Mouse (Mus musculus) testis, adult 2 months (tissue): ENCODE measurements at regions not wholly inside any gene's neighbourhood (a gene's known extent, or its start where the extent isn't known, plus 50 kb on each side); places are given as distances from the start of the nearest gene placed in this dataset.

Source experiments
- H3K27ac ChIP-seq: fragments of 200-500 bp; 2 replicates; pipeline ENCODE4 v1.5.1; 2012; ENCODE audit warnings: low read depth, low read length; ENCODE audit not compliant: control insufficient read depth, insufficient read depth
- H3K27me3 ChIP-seq: fragments of 200-500 bp; 2 replicates; pipeline ENCODE4 v1.6.1; 2012; ENCODE audit warnings: mild to moderate bottlenecking, low read length, moderate library complexity; ENCODE audit not compliant: control insufficient read depth, insufficient read depth
- H3K36me3 ChIP-seq: fragments of 200-500 bp; 2 replicates; pipeline ENCODE4 v1.6.1; 2012; ENCODE audit warnings: mild to moderate bottlenecking, low read length; ENCODE audit not compliant: control insufficient read depth, insufficient read depth
- H3K4me1 ChIP-seq: fragments of 200-500 bp; 2 replicates; pipeline ENCODE4 v1.6.1; 2012; ENCODE audit warnings: low read length; ENCODE audit not compliant: control insufficient read depth, insufficient read depth
- H3K4me3 ChIP-seq: fragments of 200-500 bp; 2 replicates; pipeline ENCODE4 v1.5.1; 2012; ENCODE audit warnings: low read depth, mild to moderate bottlenecking, low read length, moderate library complexity, mixed read lengths; ENCODE audit not compliant: control insufficient read depth
- CTCF ChIP-seq: fragments of 200-500 bp; IDR thresholded peaks from 2 replicates; pipeline ENCODE4 v1.5.1; 2012; ENCODE audit warnings: low read depth, mild to moderate bottlenecking, inconsistent platforms, low read length, moderate library complexity; ENCODE audit not compliant: control insufficient read depth, insufficient read depth, insufficient replicate concordance
- POLR2A ChIP-seq: fragments of 200-500 bp; IDR thresholded peaks from 2 replicates; pipeline ENCODE4 v1.6.1; 2012; ENCODE audit warnings: low read depth, mild to moderate bottlenecking, inconsistent platforms, low read length, moderate library complexity; ENCODE audit not compliant: control insufficient read depth

GRCm38 (mm10) chr12:29049105-29049511, 297.5 kb downstream of the Eipr1 start:
- Histone ChIP-seq H3K4me1 (no peaks in the 10 kb centered on the region), H3K4me3 (no peak overlapping the region), H3K27me3 (no peaks in the 10 kb centered on the region), H3K27ac (no peak overlapping the region), H3K36me3 (no peaks in the 10 kb centered on the region)
- TF ChIP-seq POLR2A (no peak), CTCF (no peak)

GRCm38 (mm10) chr12:29049801-29050200, 298.2 kb downstream of the Eipr1 start:
- TF ChIP-seq POLR2A, result no peak
- no peak for TF ChIP-seq CTCF
- no peaks in the 10 kb centered on the region for H3K27me3 ChIP-seq
- H3K4me1 ChIP-seq, result no peaks in the 10 kb centered on the region
- no peak overlapping the region for H3K27ac ChIP-seq
- no peaks in the 10 kb centered on the region for H3K36me3 ChIP-seq
- no peak overlapping the region for H3K4me3 ChIP-seq

GRCm38 (mm10) chr12:29050516-29051251, 299.1 kb downstream of the Eipr1 start:
- H3K27ac ChIP-seq, result no peak overlapping the region
- H3K4me3 ChIP-seq, result no peak overlapping the region
- TF ChIP-seq CTCF (no peak), POLR2A (no peak)
- H3K4me1 ChIP-seq, result no peaks in the 10 kb centered on the region
- no peaks in the 10 kb centered on the region for H3K27me3 ChIP-seq
- no peaks in the 10 kb centered on the region for H3K36me3 ChIP-seq

GRCm38 (mm10) chr12:29054367-29054766, 302.8 kb downstream of the Eipr1 start:
- Histone ChIP-seq H3K4me1 (no peaks in the 10 kb centered on the region), H3K36me3 (no peaks in the 10 kb centered on the region), H3K27ac (no peak overlapping the region)

GRCm38 (mm10) chr12:29062025-29062637, 310.5 kb downstream of the Eipr1 start:
- Histone ChIP-seq H3K4me1 (no peaks in the 10 kb centered on the region), H3K27me3 (no peaks in the 10 kb centered on the region), H3K27ac (no peak overlapping the region), H3K4me3 (no peak overlapping the region), H3K36me3 (no peaks in the 10 kb centered on the region)
- TF ChIP-seq POLR2A, result no peak
- no peak for TF ChIP-seq CTCF

More at GRCm38 (mm10) chr12:29054367-29054766, 302.8 kb downstream of the Eipr1 start:
- TF ChIP-seq POLR2A, result no peak
- TF ChIP-seq CTCF, result no peak
- no peaks in the 10 kb centered on the region for H3K27me3 ChIP-seq
- H3K4me3 ChIP-seq, result no peak overlapping the region

- Histone ChIP-seq H3K4me1 (no peaks in the 10 kb centered on the region), H3K4me3 (no peak overlapping the region), H3K27ac (no peak overlapping the region), H3K27me3 (no peaks in the 10 kb centered on the region), H3K36me3 (no peaks in the 10 kb centered on the region)
- no peak for TF ChIP-seq POLR2A
- no peak for TF ChIP-seq CTCF
Measured at GRCm38 (mm10) chr12:29062801-29063200, 311.2 kb downstream of the Eipr1 start.

GRCm38 (mm10) chr12:29068180-29068579, 316.6 kb downstream of the Eipr1 start:
- no peak overlapping the region for H3K27ac ChIP-seq
- no peaks in the 10 kb centered on the region for H3K4me1 ChIP-seq
- no peak for TF ChIP-seq POLR2A
- no peak for TF ChIP-seq CTCF
- H3K36me3 ChIP-seq, result no peaks in the 10 kb centered on the region
- no peaks in the 10 kb centered on the region for H3K27me3 ChIP-seq
- H3K4me3 ChIP-seq, result no peak overlapping the region
